Mouse (Mus musculus): ENCODE measurements around the gene Spag6. TPM values are rescaled to one million over a fixed set of nuclear protein-coding genes. Genes with fewer than 3 reads are reported as not detected.

Spag6 gene
- polyA plus RNA-seq, 1 experiment from 2014 or later, result not detected

- Histone ChIP-seq H3K9ac (ENCODE audit: low read depth, low read length) (no peak overlapping the region), H3K4me2 (ENCODE audit: low read depth, low read length) (no peak overlapping the region), H3K9me3 (replicated peaks; ENCODE audit: control insufficient read depth, low read length) (no peaks in the 10 kb centered on the region), H3K4me1 (ENCODE audit: control insufficient read depth, low read depth, low read length) (no peaks in the 10 kb centered on the region; the same call in 1 of the 2 replicates), H3K27me3 (ENCODE audit: control insufficient read depth, insufficient read depth, low read depth, low read length) (peaks cover 62% of the 10 kb centered on the region), H3K27ac (ENCODE audit: low read length) (no peak overlapping the region), H3K36me3 (ENCODE audit: control insufficient read depth, insufficient read depth) (no peaks in the 10 kb centered on the region), H3K4me3 (ENCODE audit: low read depth, low read length) (no peak overlapping the region)
- WGBS (ENCODE audit: insufficient replicate concordance), result 3% methylated on average over 11 of the region's 11 CpGs
- ATAC-seq (ENCODE audit: low read depth), result no peak
Measured at GRCm38 (mm10) chr2:18699401-18699990, 5.7 kb downstream of the Spag6 start.

GRCm38 (mm10) chr2:18710356-18710755 is 16.5 kb downstream of the Spag6 start:
- H3K9ac ChIP-seq (ENCODE audit: low read depth, low read length), result no peak overlapping the region
- no peak overlapping the region for H3K4me2 ChIP-seq (ENCODE audit: low read depth, low read length)
- ATAC-seq (ENCODE audit: low read depth), result no peak
- no peak overlapping the region for H3K27ac ChIP-seq (ENCODE audit: low read length)
- H3K4me1 ChIP-seq (ENCODE audit: control insufficient read depth, low read depth, low read length), result no peaks in the 10 kb centered on the region
- H3K27me3 ChIP-seq (ENCODE audit: control insufficient read depth, insufficient read depth, low read depth, low read length), result no peaks in the 10 kb centered on the region
- 37% methylated on average over 3 of the region's 3 CpGs for WGBS (ENCODE audit: insufficient replicate concordance)
- H3K36me3 ChIP-seq (ENCODE audit: control insufficient read depth, insufficient read depth), result no peaks in the 10 kb centered on the region
- no peak overlapping the region for H3K4me3 ChIP-seq (ENCODE audit: low read depth, low read length)
- H3K9me3 ChIP-seq (replicated peaks; ENCODE audit: control insufficient read depth, low read length), result no peaks in the 10 kb centered on the region

GRCm38 (mm10) chr2:18713071-18713470 is 19.2 kb downstream of the Spag6 start:
- ATAC-seq (ENCODE audit: low read depth), result no peak
- 46% methylated on average over 2 of the region's 2 CpGs for WGBS (ENCODE audit: insufficient replicate concordance)
- H3K4me1 ChIP-seq (ENCODE audit: control insufficient read depth, low read depth, low read length), result no peaks in the 10 kb centered on the region

GRCm38 (mm10) chr2:18714337-18714736 is 20.5 kb downstream of the Spag6 start:
- no peaks in the 10 kb centered on the region for H3K36me3 ChIP-seq (ENCODE audit: control insufficient read depth, insufficient read depth)
- WGBS (ENCODE audit: insufficient replicate concordance), result 53% methylated on average over 3 of the region's 3 CpGs
- H3K4me3 ChIP-seq (ENCODE audit: low read depth, low read length), result no peak overlapping the region
- no peaks in the 10 kb centered on the region for H3K9me3 ChIP-seq (replicated peaks; ENCODE audit: control insufficient read depth, low read length)
- no peaks in the 10 kb centered on the region for H3K4me1 ChIP-seq (ENCODE audit: control insufficient read depth, low read depth, low read length)
- no peaks in the 10 kb centered on the region for H3K27me3 ChIP-seq (ENCODE audit: control insufficient read depth, insufficient read depth, low read depth, low read length)
- no peak overlapping the region for H3K9ac ChIP-seq (ENCODE audit: low read depth, low read length)
- no peak overlapping the region for H3K27ac ChIP-seq (ENCODE audit: low read length)
- no peak overlapping the region for H3K4me2 ChIP-seq (ENCODE audit: low read depth, low read length)
- no peak for ATAC-seq (ENCODE audit: low read depth)

More at GRCm38 (mm10) chr2:18713071-18713470, 19.2 kb downstream of the Spag6 start:
- Histone ChIP-seq H3K9me3 (replicated peaks; ENCODE audit: control insufficient read depth, low read length) (no peaks in the 10 kb centered on the region), H3K9ac (ENCODE audit: low read depth, low read length) (no peak overlapping the region), H3K4me2 (ENCODE audit: low read depth, low read length) (no peak overlapping the region), H3K27ac (ENCODE audit: low read length) (no peak overlapping the region), H3K36me3 (ENCODE audit: control insufficient read depth, insufficient read depth) (no peaks in the 10 kb centered on the region), H3K4me3 (ENCODE audit: low read depth, low read length) (no peak overlapping the region), H3K27me3 (ENCODE audit: control insufficient read depth, insufficient read depth, low read depth, low read length) (no peaks in the 10 kb centered on the region)

GRCm38 (mm10) chr2:18718521-18718920 is 24.7 kb downstream of the Spag6 start:
- 61% methylated on average over 4 of the region's 4 CpGs for WGBS (ENCODE audit: insufficient replicate concordance)
- no peaks in the 10 kb centered on the region for H3K36me3 ChIP-seq (ENCODE audit: control insufficient read depth, insufficient read depth)
- H3K27me3 ChIP-seq (ENCODE audit: control insufficient read depth, insufficient read depth, low read depth, low read length), result no peaks in the 10 kb centered on the region
- no peak overlapping the region for H3K4me3 ChIP-seq (ENCODE audit: low read depth, low read length)
- no peaks in the 10 kb centered on the region for H3K4me1 ChIP-seq (ENCODE audit: control insufficient read depth, low read depth, low read length)
- H3K27ac ChIP-seq (ENCODE audit: low read length), result no peak overlapping the region
- no peak overlapping the region for H3K9ac ChIP-seq (ENCODE audit: low read depth, low read length)
- no peaks in the 10 kb centered on the region for H3K9me3 ChIP-seq (replicated peaks; ENCODE audit: control insufficient read depth, low read length)
- no peak for ATAC-seq (ENCODE audit: low read depth)
- H3K4me2 ChIP-seq (ENCODE audit: low read depth, low read length), result no peak overlapping the region

GRCm38 (mm10) chr2:18722208-18722830 is 28.5 kb downstream of the Spag6 start:
- 58% methylated on average over 3 of the region's 3 CpGs for WGBS (ENCODE audit: insufficient replicate concordance)
- no peak for ATAC-seq (ENCODE audit: low read depth)
- Histone ChIP-seq H3K36me3 (ENCODE audit: control insufficient read depth, insufficient read depth) (no peaks in the 10 kb centered on the region), H3K27me3 (ENCODE audit: control insufficient read depth, insufficient read depth, low read depth, low read length) (no peaks in the 10 kb centered on the region), H3K27ac (ENCODE audit: low read length) (no peak overlapping the region), H3K9ac (ENCODE audit: low read depth, low read length) (no peak overlapping the region), H3K4me1 (ENCODE audit: control insufficient read depth, low read depth, low read length) (no peaks in the 10 kb centered on the region), H3K9me3 (replicated peaks; ENCODE audit: control insufficient read depth, low read length) (no peaks in the 10 kb centered on the region), H3K4me2 (ENCODE audit: low read depth, low read length) (no peak overlapping the region), H3K4me3 (ENCODE audit: low read depth, low read length) (no peak overlapping the region)

GRCm38 (mm10) chr2:18724462-18724861 is 30.6 kb downstream of the Spag6 start:
- Histone ChIP-seq H3K9ac (ENCODE audit: low read depth, low read length) (no peak overlapping the region), H3K36me3 (ENCODE audit: control insufficient read depth, insufficient read depth) (no peaks in the 10 kb centered on the region), H3K9me3 (replicated peaks; ENCODE audit: control insufficient read depth, low read length) (no peaks in the 10 kb centered on the region), H3K27me3 (ENCODE audit: control insufficient read depth, insufficient read depth, low read depth, low read length) (no peaks in the 10 kb centered on the region), H3K27ac (ENCODE audit: low read length) (no peak overlapping the region), H3K4me3 (ENCODE audit: low read depth, low read length) (no peak overlapping the region), H3K4me1 (ENCODE audit: control insufficient read depth, low read depth, low read length) (no peaks in the 10 kb centered on the region), H3K4me2 (ENCODE audit: low read depth, low read length) (no peak overlapping the region)
- ATAC-seq (ENCODE audit: low read depth), result no peak
- WGBS (ENCODE audit: insufficient replicate concordance), result 42% methylated on average over 1 of the region's 1 CpGs

- Histone ChIP-seq H3K36me3 (ENCODE audit: control insufficient read depth, insufficient read depth) (no peaks in the 10 kb centered on the region), H3K9ac (ENCODE audit: low read depth, low read length) (no peak overlapping the region), H3K4me2 (ENCODE audit: low read depth, low read length) (no peak overlapping the region), H3K9me3 (replicated peaks; ENCODE audit: control insufficient read depth, low read length) (no peaks in the 10 kb centered on the region), H3K27ac (ENCODE audit: low read length) (no peak overlapping the region), H3K4me3 (ENCODE audit: low read depth, low read length) (no peak overlapping the region), H3K27me3 (ENCODE audit: control insufficient read depth, insufficient read depth, low read depth, low read length) (no peaks in the 10 kb centered on the region), H3K4me1 (ENCODE audit: control insufficient read depth, low read depth, low read length) (no peaks in the 10 kb centered on the region)
- ATAC-seq (ENCODE audit: low read depth), result no peak
- 45% methylated on average over 4 of the region's 4 CpGs for WGBS (ENCODE audit: insufficient replicate concordance)
Measured at GRCm38 (mm10) chr2:18725880-18726279, 32.0 kb downstream of the Spag6 start.

GRCm38 (mm10) chr2:18731718-18732117 is 37.9 kb downstream of the Spag6 start:
- WGBS (ENCODE audit: insufficient replicate concordance), result 48% methylated on average over 9 of the region's 9 CpGs
- H3K4me2 ChIP-seq (ENCODE audit: low read depth, low read length), result no peak overlapping the region
- no peak for ATAC-seq (ENCODE audit: low read depth)
- H3K4me3 ChIP-seq (ENCODE audit: low read depth, low read length), result no peak overlapping the region
- no peak overlapping the region for H3K27ac ChIP-seq (ENCODE audit: low read length)
- no peaks in the 10 kb centered on the region for H3K9me3 ChIP-seq (replicated peaks; ENCODE audit: control insufficient read depth, low read length)
- no peaks in the 10 kb centered on the region for H3K36me3 ChIP-seq (ENCODE audit: control insufficient read depth, insufficient read depth)
- no peaks in the 10 kb centered on the region for H3K27me3 ChIP-seq (ENCODE audit: control insufficient read depth, insufficient read depth, low read depth, low read length)
- H3K4me1 ChIP-seq (ENCODE audit: control insufficient read depth, low read depth, low read length), result no peaks in the 10 kb centered on the region
- no peak overlapping the region for H3K9ac ChIP-seq (ENCODE audit: low read depth, low read length)

Measured in liver, embryonic 16.5 days (tissue).